Mouse (Mus musculus) kidney, postnatal 14 days (tissue): ENCODE data around the gene Unc45b.
"Not testable (repeated sequence)": the region's sequence is repeated elsewhere in the genome, so short reads cannot be mapped to it uniquely, and the experiment has no call there.

Experiments used
- DNase-seq: peaks from one replicate; pipeline ENCODE4 v3.0.0; 2022; ENCODE audit warnings: mixed read lengths

Unc45b gene

DNA sequence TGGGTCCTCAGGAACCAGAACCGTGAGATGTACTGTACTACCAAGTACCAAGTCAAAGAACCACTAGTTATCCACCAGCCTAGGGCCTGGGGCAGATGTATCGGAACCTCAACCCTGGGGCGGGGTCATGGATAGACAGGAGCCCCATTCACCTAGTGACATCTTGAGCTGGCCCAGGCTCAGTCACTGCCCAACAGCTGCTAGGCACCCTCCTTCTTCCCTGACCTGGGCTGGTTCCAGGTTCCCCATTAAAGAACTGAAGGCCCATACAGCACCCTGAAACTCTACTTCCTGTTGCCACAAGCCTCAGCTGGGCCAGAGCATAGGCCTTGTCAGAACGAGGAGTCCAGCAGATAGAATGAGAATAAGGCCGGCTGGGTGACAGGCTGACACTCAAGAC is 10.6 kb upstream of the Unc45b start:
- no peak for DNase-seq

- DNase-seq = no peak
These were observed 8.6 kb upstream of the Unc45b start for GRCm38 (mm10) chr11:82901606-82902310.

GRCm38 (mm10) chr11:82904952-82905351 is 5.4 kb upstream of the Unc45b start:
- DNase-seq = no peak

DNA sequence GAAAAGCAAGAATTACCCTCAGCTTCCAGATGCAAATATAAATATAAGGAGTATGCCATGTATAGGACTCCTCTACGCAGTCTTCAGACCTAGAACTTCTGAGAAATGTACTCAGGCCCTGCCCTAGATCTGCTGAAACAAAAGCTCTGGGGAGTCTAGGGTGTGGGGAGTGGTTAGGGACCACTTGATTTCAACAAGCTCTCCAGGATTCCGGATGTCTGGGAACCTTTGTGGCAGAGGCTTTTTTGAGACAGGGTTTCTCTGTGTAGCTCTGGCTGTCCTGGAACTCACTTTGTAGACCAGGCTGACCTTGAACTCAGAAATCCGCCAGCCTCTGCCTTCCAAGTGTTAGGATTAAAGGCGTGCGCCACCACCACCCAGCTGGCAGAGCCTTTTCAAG is 4.5 kb upstream of the Unc45b start:
- no peak for DNase-seq

- peak; percentile 92 for DNase-seq
These were observed 2.4 kb upstream of the Unc45b start, which contains the start of gene Nle1 for GRCm38 (mm10) chr11:82907651-82908607. TSS of gene Nle1 (minus strand) at chr11:82908411.

- no peak for DNase-seq
These were observed 1.8 kb upstream of the Unc45b start for GRCm38 (mm10) chr11:82908608-82908989.

DNA sequence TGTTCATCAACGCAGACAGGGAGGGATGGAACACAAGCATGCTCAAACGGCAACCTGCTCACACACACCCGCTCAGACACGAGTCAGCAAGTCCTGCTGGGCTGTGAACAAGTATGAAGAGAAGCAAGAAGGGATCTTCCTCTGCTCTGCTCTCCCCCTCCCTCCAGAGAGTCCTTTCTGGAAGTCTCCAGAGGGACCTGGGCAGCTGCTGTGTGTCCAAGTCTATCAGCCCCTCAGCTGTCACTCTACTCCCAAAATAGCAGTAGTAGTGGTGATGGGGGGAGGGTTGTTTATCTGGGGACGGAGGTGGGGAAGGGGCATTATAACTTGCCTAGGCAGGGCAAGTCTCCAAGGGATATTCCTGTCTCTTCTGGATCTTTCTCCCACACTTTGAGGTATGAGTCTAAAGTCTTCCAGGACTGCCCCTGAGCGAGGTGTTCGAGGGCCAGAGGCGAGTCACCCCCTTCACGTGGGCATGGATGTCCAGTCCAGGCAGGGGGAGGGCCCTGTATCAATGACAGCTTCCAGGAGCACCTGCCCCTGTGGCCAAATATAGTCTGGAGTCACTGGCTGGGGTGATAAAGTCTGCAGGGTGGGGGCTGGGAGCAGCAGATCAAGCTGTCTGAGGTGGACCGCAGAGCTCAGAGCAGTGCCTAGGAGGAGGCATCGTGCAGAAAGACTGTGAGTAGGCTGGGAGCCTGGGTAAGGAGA is 484 bp downstream of the Unc45b start:
- DNase-seq = no peak

DNA sequence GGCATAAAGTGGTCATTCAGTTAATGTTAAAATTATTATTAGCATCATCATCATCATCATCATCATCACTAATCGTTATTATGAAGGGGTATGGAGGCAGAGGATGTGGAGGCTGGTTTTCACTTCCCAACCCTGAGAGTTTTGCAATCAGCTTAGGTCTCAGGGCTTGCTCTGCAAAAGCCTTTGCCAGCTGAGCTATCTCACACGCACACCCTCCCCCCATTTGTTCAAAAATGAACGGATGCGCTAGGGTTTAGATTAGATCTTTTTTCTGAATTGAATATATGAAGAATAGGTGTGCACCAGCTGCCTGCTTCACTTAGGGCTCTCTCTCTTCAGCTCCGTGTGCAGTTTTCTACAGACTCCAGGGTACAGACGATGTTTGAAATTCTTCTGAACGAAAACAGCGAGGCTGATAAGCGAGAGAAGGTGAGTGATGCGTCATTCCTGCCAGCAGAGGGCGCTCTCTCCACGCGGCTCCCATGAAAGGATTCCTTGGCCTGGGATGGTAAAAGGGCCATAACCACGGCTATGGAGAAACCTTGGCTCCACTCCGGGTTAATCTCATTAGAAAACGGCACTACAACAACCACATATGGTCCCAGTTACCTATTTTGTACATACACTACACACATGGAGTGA is 4.5 kb downstream of the Unc45b start:
- peak; percentile 83 for DNase-seq

DNA sequence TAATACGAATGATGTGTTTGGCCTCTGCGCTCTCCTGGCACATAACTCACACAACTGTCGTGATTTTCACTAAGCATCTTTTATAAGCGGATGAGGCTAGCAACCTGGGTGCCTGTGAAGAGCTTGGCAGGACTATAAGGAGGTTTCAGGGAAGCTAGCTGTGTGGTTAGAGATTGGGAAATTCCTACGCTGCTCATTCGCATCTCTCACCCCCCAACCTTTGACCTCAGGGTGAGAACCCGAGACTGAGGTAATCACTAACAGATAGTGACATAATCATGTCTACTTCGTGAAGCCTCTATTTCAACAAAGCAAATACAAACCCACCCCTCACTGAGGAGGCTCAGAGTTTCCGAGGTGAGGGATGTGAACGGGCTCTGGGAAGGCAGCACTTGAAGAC is 10.4 kb downstream of the Unc45b start:
- DNase-seq = no peak

GRCm38 (mm10) chr11:82921691-82922090 is 11.3 kb downstream of the Unc45b start:
- no peak for DNase-seq

GRCm38 (mm10) chr11:82923910-82924309 is 13.6 kb downstream of the Unc45b start:
- not testable (repeated sequence) for DNase-seq

DNA sequence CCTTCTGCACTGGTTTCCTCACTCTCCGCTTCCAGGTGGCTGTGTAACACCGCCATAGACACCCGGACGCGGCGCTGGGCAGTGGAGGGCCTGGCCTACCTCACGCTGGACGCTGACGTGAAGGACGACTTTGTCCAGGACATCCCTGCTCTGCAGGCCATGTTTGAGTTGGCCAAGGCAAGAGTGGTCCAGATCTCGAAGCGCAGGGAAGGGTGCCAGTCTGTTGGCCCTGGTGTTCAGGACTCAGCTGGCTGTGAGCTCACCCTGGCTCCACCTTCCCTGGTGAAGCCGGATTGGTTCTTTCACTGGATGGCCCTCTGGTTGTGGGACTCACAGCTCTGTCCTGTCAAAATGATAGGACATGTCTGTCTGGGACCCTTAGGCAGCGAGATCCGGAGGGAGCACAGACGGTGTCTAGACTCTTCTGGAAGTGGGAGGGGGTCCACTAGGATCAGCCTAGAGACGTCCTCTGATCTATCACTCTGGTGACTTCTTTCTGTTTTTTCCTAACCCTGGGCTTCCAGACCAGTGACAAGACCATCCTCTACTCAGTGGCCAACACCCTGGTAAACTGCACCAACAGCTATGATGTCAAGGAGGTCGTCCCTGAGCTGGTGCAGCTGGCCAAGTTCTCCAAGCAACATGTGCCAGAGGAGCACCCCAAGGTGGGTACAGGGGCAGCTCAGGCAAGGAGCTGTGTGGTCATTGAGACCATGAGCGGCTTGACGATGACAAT is 18.7 kb downstream of the Unc45b start:
- DNase-seq = no peak

- no peak for DNase-seq
These were observed 19.2 kb downstream of the Unc45b start for GRCm38 (mm10) chr11:82929633-82929950.

DNA sequence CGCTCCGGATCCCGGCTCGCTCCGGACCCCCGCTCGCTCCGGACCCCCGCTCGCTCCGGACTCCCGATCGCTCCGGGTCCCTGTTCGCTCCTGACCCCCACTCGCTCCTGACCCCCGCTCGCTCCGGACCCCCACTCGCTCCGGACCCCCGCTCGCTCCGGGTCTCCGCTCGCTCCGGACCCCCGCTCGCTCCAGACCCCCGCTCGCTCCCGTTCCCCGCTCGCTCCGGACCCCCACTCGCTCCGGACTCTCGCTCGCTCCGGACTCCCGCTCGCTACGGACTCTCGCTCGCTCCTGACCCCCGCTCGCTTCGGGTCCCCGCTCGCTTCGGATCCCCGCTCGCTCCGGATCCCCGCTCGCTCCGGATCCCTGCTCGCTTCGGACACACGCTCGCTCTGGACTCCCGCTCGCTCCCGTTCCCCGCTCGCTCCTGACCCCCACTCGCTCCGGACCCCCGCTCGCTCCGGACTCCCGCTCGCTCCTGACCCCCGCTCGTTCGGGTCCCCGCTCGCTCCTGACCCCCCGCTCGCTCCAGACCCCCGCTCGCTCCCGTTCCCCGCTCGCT is 20.1 kb downstream of the Unc45b start:
- peak; percentile 39 for DNase-seq

GRCm38 (mm10) chr11:82931161-82931560 is 20.8 kb downstream of the Unc45b start:
- DNase-seq = peak; percentile 12

- peak; percentile 38 for DNase-seq
These were observed 21.5 kb downstream of the Unc45b start for GRCm38 (mm10) chr11:82931671-82932450.

- no peak for DNase-seq
These were observed 22.8 kb downstream of the Unc45b start for GRCm38 (mm10) chr11:82933186-82933585.

DNA sequence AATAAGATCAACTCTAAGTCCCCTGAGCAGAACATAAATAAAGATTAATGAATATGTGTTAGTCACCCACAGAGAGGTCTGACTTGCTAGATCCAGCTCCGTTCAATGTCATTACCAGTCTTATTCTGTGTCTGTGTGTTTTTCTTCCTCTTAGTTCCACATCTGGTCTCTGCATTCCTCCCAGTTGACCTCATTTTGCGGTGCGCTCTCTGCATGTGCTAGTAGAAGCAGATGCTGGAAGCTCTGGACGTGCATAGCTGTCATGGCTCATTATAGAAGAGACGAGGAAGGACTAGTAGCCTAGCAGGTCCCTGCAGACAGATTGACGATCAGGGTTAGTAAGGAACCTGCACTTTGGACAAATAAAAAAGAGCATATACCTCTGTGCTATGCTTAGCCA is 33.0 kb downstream of the Unc45b start:
- DNase-seq = no peak

DNA sequence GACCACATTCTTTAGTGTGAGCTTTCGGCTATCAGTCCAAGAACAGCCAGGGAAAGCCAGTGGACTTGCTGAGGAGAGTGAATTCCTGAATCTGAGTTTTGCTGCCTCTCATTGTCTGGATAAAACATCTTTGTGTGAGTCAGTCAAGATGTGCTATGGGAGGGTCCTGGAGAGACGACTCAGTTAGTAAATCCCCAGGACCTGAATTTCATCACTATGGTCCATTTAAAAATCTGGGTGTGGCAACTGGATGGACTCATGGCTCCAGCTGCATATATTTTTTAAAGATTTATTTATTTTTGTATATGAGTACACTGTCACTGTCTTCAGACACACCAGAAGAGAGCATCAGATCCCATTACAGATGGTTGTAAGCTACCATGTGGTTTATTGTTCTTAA is 35.3 kb downstream of the Unc45b start:
- no peak for DNase-seq

GRCm38 (mm10) chr11:82947457-82947856 is 37.1 kb downstream of the Unc45b start:
- DNase-seq = no peak

- DNase-seq = peak; percentile 59
These were observed 38.7 kb downstream of the Unc45b start for GRCm38 (mm10) chr11:82949036-82949435.
